7 mouse cellular contexts compared by ENCODE assay signal in genomic region chr19:61140342-61141206, GRCm38 (mm10). TPM values are rescaled to one million over a fixed set of nuclear protein-coding genes. Genes with fewer than 3 reads are reported as not detected.
DNase-seq lines count a peak whose midpoint lies in the region; ATAC-seq lines count a peak whose summit lies in the region.

TSS of gene Zfp950 (minus strand) at chr19:61140840.

- under 1% methylated on average over 18 of the region's 18 CpGs for WGBS in intestine, embryonic 15.5 days
- WGBS in midbrain, embryonic 10.5 days = under 1% methylated on average over 18 of the region's 18 CpGs

- H3K4me2 ChIP-seq in intestine, embryonic 15.5 days (replicated peaks) = peak within 1 kb of the TSS; percentile 70

- peak; percentile 100 for ATAC-seq in intestine, embryonic 15.5 days

- H3K9ac ChIP-seq in intestine, embryonic 15.5 days = peak within 1 kb of the TSS; percentile 79

- peak within 1 kb of the TSS; percentile 70; the same call in 1 of the 2 replicates for H3K27ac ChIP-seq in intestine, embryonic 15.5 days
- H3K27ac ChIP-seq in midbrain, embryonic 10.5 days (replicated peaks) = peak within 1 kb of the TSS; percentile 73

- DNase-seq in adrenal gland, adult 2 months = peak; percentile 91
- DNase-seq in embryo, embryonic 11.5 days (ENCODE audit: low read depth, low spot score) = peak; percentile 77
- DNase-seq in gastrocnemius, postnatal 36 days = peak; percentile 59 to 68
- DNase-seq in left cerebral cortex, postnatal 25 days (ENCODE audit: low spot score in 2 of 2) = peak; percentile 85 to 96
- peak; percentile 83 for DNase-seq in midbrain, embryonic 10.5 days (ENCODE audit: low spot score)
- peak; percentile 58 for DNase-seq in right cerebral cortex, postnatal 4 days

- intact Hi-C loops in gastrocnemius, postnatal 36 days (cut with DNase I) = no loop called here
- intact Hi-C loops in left cerebral cortex, postnatal 25 days (cut with DNase I) = no loop called here

- H3K9me3 ChIP-seq in intestine, embryonic 15.5 days = no peaks in the 10 kb centered on the region
- no peaks in the 10 kb centered on the region for H3K9me3 ChIP-seq in midbrain, embryonic 10.5 days (replicated peaks)

- peaks cover 4% of the 10 kb centered on the region; the same call in 1 of the 2 replicates for H3K4me1 ChIP-seq in intestine, embryonic 15.5 days (replicated peaks)
- peaks cover 17% of the 10 kb centered on the region for H3K4me1 ChIP-seq in midbrain, embryonic 10.5 days

- H3K4me3 ChIP-seq in intestine, embryonic 15.5 days (replicated peaks) = peak within 1 kb of the TSS; percentile 77
- peak within 1 kb of the TSS; percentile 85 for H3K4me3 ChIP-seq in midbrain, embryonic 10.5 days

- H3K36me3 ChIP-seq in intestine, embryonic 15.5 days = no peaks in the 10 kb centered on the region
- H3K36me3 ChIP-seq in midbrain, embryonic 10.5 days = peaks cover 10% of the 10 kb centered on the region; the same call in 1 of the 2 replicates

- no peaks in the 10 kb centered on the region for H3K27me3 ChIP-seq in intestine, embryonic 15.5 days (replicated peaks)
- H3K27me3 ChIP-seq in midbrain, embryonic 10.5 days (ENCODE audit: low read depth, poor library complexity, severe bottlenecking) = no peaks in the 10 kb centered on the region

RNA-seq across cellular contexts. Expression of gene Zfp950, which starts in this region (rescaled TPM):
- total RNA-seq in adrenal gland, adult 2 months (2021) = 10 to 100 TPM; 33.4 to 39.3 TPM
- polyA plus RNA-seq in adrenal gland, adult 2 months (2012; rRNA removed) = 2.0 and 2.4 TPM in 2 replicates
- total RNA-seq in gastrocnemius, postnatal 36 days (2021) = 1 to 10 TPM; 3.6 to 6.7 TPM
- 32.8 and 38.1 TPM in 2 replicates for polyA plus RNA-seq in intestine, embryonic 15.5 days (2015; fragmentation: Nextera tagmentation; extraction: Ambion mirVana)
- total RNA-seq in left cerebral cortex, postnatal 25 days (2021) = 10 to 100 TPM; 48.7 to 49.1 TPM
- polyA plus RNA-seq in midbrain, embryonic 10.5 days (2016; fragmentation: Nextera tagmentation; extraction: Ambion mirVana) = 25.2 and 30.1 TPM in 2 replicates

Comparison
In these comparisons a context has a peak if more than half of its experiments do, and no peak if none do; other contexts are left out.
1. Peak in every context shown above with its lines: DNase-seq, ATAC-seq, H3K4me3 ChIP-seq and H3K27ac ChIP-seq.
2. RNA of gene Zfp950 (total RNA-seq): 48.7 to 49.1 TPM in left cerebral cortex, postnatal 25 days and 33.4 to 39.3 TPM in adrenal gland, adult 2 months; 3.6 to 6.7 TPM in gastrocnemius, postnatal 36 days; every median in the first group is over 4 times any median in the second.